Mouse (Mus musculus) E14TG2a.4 (cell line): ENCODE measurements at regions not wholly inside any gene's neighbourhood (a gene's known extent, or its start where the extent isn't known, plus 50 kb on each side); places are given as distances from the start of the nearest gene placed in this dataset.

Experiments used
- CTCF ChIP-seq: conservative IDR thresholded peaks from 2 replicates; pipeline ENCODE4 v1.5.1; 2014; ENCODE audit warnings: low read length
- POU5F1 ChIP-seq: IDR thresholded peaks from 2 replicates; pipeline ENCODE4 v1.6.1; 2014; ENCODE audit warnings: low read length, borderline replicate concordance

- TF ChIP-seq CTCF: no peak
- TF ChIP-seq POU5F1: no peak
Observed at GRCm38 (mm10) chr7:35938123-35938869, 135.5 kb upstream of the Zfp507 start.
